Mouse (Mus musculus): ENCODE measurements around the gene Atp1a4. TPM values are rescaled to one million over a fixed set of nuclear protein-coding genes. Genes with fewer than 3 reads are reported as not detected.

The Atp1a4 gene
- polyA plus RNA-seq, 1 experiment from 2014 or later, result not detected

GRCm38 (mm10) chr1:172191578-172191977, 66.6 kb downstream of the Atp1a4 start:
- Histone ChIP-seq H3K36me3 (peaks cover 94% of the 10 kb centered on the region), H3K9ac (replicated peaks) (no peak overlapping the region), H3K4me2 (no peak overlapping the region), H3K27ac (no peak overlapping the region), H3K9me3 (no peaks in the 10 kb centered on the region), H3K4me1 (replicated peaks) (no peaks in the 10 kb centered on the region), H3K27me3 (no peaks in the 10 kb centered on the region), H3K4me3 (replicated peaks) (no peak overlapping the region)
- WGBS, result 87% methylated on average over 2 of the region's 2 CpGs
- no peak for ATAC-seq (ENCODE audit: insufficient number of reproducible peaks, insufficient read depth, low FRiP score, low TSS enrichment, low read depth)

DNA sequence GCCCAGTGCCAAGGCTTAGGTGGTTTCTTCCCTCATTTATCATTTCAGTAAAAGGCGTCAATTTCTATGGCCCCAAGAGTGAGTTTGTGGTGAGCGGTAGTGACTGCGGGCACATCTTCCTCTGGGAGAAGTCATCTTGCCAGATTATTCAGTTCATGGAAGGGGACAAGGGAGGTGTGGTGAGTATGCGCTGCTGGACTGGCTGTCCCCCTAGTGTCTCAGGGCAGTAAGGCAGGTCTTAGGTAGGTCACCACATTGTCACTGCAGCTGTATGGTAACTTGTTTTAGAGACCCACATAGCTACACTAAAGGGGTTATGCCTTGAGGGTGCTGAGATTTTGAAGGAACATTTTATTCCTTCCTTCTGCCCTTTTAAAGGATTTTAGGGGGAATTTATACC, 69.3 kb downstream of the Atp1a4 start:
- H3K9ac ChIP-seq (replicated peaks), result no peak overlapping the region
- no peaks in the 10 kb centered on the region for H3K4me1 ChIP-seq (replicated peaks)
- no peak overlapping the region for H3K4me3 ChIP-seq (replicated peaks)
- ATAC-seq (ENCODE audit: insufficient number of reproducible peaks, insufficient read depth, low FRiP score, low TSS enrichment, low read depth), result no peak
- H3K9me3 ChIP-seq, result no peaks in the 10 kb centered on the region
- peaks cover 88% of the 10 kb centered on the region for H3K36me3 ChIP-seq
- no peak overlapping the region for H3K4me2 ChIP-seq
- no peaks in the 10 kb centered on the region for H3K27me3 ChIP-seq
- WGBS, result 82% methylated on average over 4 of the region's 4 CpGs
- no peak overlapping the region for H3K27ac ChIP-seq

GRCm38 (mm10) chr1:172186401-172187289, 71.6 kb downstream of the Atp1a4 start:
- Histone ChIP-seq H3K4me3 (replicated peaks) (no peak overlapping the region), H3K4me1 (replicated peaks) (no peaks in the 10 kb centered on the region), H3K4me2 (no peak overlapping the region), H3K27me3 (no peaks in the 10 kb centered on the region), H3K36me3 (peaks cover 84% of the 10 kb centered on the region), H3K27ac (no peak overlapping the region), H3K9me3 (no peaks in the 10 kb centered on the region), H3K9ac (replicated peaks) (no peak overlapping the region)
- 95% methylated on average over 10 of the region's 10 CpGs for WGBS
- ATAC-seq (ENCODE audit: insufficient number of reproducible peaks, insufficient read depth, low FRiP score, low TSS enrichment, low read depth), result peak; percentile 47; the same call in 1 of the 2 replicates

GRCm38 (mm10) chr1:172183915-172184314, 74.3 kb downstream of the Atp1a4 start:
- H3K27me3 ChIP-seq, result no peaks in the 10 kb centered on the region
- no peaks in the 10 kb centered on the region for H3K9me3 ChIP-seq
- H3K4me3 ChIP-seq (replicated peaks), result no peak overlapping the region
- H3K27ac ChIP-seq, result no peak overlapping the region
- no peak for ATAC-seq (ENCODE audit: insufficient number of reproducible peaks, insufficient read depth, low FRiP score, low TSS enrichment, low read depth)
- no peak overlapping the region for H3K4me2 ChIP-seq
- H3K36me3 ChIP-seq, result peaks cover 83% of the 10 kb centered on the region
- H3K9ac ChIP-seq (replicated peaks), result no peak overlapping the region
- H3K4me1 ChIP-seq (replicated peaks), result no peaks in the 10 kb centered on the region

DNA sequence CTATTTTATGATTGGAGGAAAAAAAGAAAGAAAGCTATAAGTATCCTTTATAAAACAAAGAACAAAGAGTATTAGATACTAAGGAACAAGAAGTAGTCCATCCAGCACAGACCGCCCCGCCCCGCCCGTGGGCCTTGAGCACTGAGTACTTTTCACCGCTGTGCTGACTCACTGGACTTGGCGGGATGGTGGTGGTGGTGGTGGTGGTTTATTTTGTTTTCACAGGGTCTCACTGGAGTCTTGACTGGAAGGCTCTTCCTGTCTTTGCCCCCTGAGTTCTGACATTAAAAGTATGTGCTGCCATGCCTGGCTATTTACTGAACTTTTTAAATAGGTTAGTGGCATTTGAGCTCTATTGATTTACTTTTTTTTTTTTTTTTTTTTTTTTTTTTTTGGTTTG, 75.2 kb downstream of the Atp1a4 start:
- Histone ChIP-seq H3K9me3 (no peaks in the 10 kb centered on the region), H3K36me3 (peaks cover 83% of the 10 kb centered on the region), H3K4me2 (no peak overlapping the region), H3K4me1 (replicated peaks) (no peaks in the 10 kb centered on the region), H3K27me3 (no peaks in the 10 kb centered on the region), H3K9ac (replicated peaks) (no peak overlapping the region), H3K4me3 (replicated peaks) (no peak overlapping the region), H3K27ac (no peak overlapping the region)
- 95% methylated on average over 6 of the region's 6 CpGs for WGBS
- no peak for ATAC-seq (ENCODE audit: insufficient number of reproducible peaks, insufficient read depth, low FRiP score, low TSS enrichment, low read depth)

- 90% methylated on average over 3 of the region's 3 CpGs for WGBS
- Histone ChIP-seq H3K27me3 (no peaks in the 10 kb centered on the region), H3K9ac (replicated peaks) (no peak overlapping the region), H3K27ac (no peak overlapping the region), H3K4me2 (no peak overlapping the region), H3K36me3 (peaks cover 81% of the 10 kb centered on the region), H3K4me3 (replicated peaks) (no peak overlapping the region), H3K9me3 (no peaks in the 10 kb centered on the region), H3K4me1 (replicated peaks) (no peaks in the 10 kb centered on the region)
- no peak for ATAC-seq (ENCODE audit: insufficient number of reproducible peaks, insufficient read depth, low FRiP score, low TSS enrichment, low read depth)
Measured at GRCm38 (mm10) chr1:172181777-172182176, 76.4 kb downstream of the Atp1a4 start.

- no peaks in the 10 kb centered on the region for H3K27me3 ChIP-seq
- H3K4me1 ChIP-seq (replicated peaks), result no peaks in the 10 kb centered on the region
- H3K36me3 ChIP-seq, result peaks cover 79% of the 10 kb centered on the region
- WGBS, result 71% methylated on average over 4 of the region's 4 CpGs
- no peak overlapping the region for H3K4me3 ChIP-seq (replicated peaks)
- no peak overlapping the region for H3K4me2 ChIP-seq
- H3K9ac ChIP-seq (replicated peaks), result no peak overlapping the region
- no peak for ATAC-seq (ENCODE audit: insufficient number of reproducible peaks, insufficient read depth, low FRiP score, low TSS enrichment, low read depth)
- H3K27ac ChIP-seq, result no peak overlapping the region
- no peaks in the 10 kb centered on the region for H3K9me3 ChIP-seq
Measured at GRCm38 (mm10) chr1:172180881-172181280, 77.3 kb downstream of the Atp1a4 start.

GRCm38 (mm10) chr1:172179102-172179501, 79.1 kb downstream of the Atp1a4 start:
- Histone ChIP-seq H3K27ac (no peak overlapping the region), H3K27me3 (no peaks in the 10 kb centered on the region), H3K9ac (replicated peaks) (no peak overlapping the region), H3K4me2 (no peak overlapping the region), H3K4me1 (replicated peaks) (no peaks in the 10 kb centered on the region), H3K9me3 (no peaks in the 10 kb centered on the region), H3K4me3 (replicated peaks) (no peak overlapping the region), H3K36me3 (peaks cover 85% of the 10 kb centered on the region)
- ATAC-seq (ENCODE audit: insufficient number of reproducible peaks, insufficient read depth, low FRiP score, low TSS enrichment, low read depth), result no peak
- 80% methylated on average over 7 of the region's 7 CpGs for WGBS

DNA sequence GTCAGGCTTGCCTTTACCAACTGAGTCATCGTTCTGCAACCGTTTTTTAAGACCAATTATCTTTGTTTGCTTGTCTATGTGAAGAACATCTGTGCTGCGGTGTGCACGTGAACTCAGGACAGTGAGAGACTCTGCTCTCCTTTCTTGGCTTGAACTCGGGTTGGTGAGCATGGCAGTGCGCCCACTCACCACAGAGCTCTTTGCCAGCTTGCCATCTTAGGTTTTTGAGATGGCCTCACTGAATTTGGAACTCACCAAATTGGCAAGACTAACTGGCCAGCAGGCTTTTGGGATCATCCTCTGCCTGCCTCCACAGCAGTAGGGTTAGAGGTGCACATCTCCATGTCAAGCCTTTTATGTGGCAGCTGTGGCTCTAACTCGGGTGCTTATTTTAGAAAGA, 80.4 kb downstream of the Atp1a4 start:
- no peaks in the 10 kb centered on the region for H3K4me1 ChIP-seq (replicated peaks)
- no peak for ATAC-seq (ENCODE audit: insufficient number of reproducible peaks, insufficient read depth, low FRiP score, low TSS enrichment, low read depth)
- no peak overlapping the region for H3K27ac ChIP-seq
- peaks cover 92% of the 10 kb centered on the region for H3K36me3 ChIP-seq
- 91% methylated on average over 7 of the region's 7 CpGs for WGBS
- H3K9ac ChIP-seq (replicated peaks), result no peak overlapping the region
- H3K4me2 ChIP-seq, result no peak overlapping the region
- no peaks in the 10 kb centered on the region for H3K9me3 ChIP-seq
- no peaks in the 10 kb centered on the region for H3K27me3 ChIP-seq
- H3K4me3 ChIP-seq (replicated peaks), result no peak overlapping the region

Other genes starting within 250 kb of the Atp1a4 start
- gene Vangl2, start 230.0 kb downstream of the Atp1a4 start, polyA plus RNA-seq (2016; fragmentation: Nextera tagmentation; extraction: Ambion mirVana), result 23.2 and 23.7 TPM in 2 replicates
- 0.14 TPM in 1 of 2 replicates, not detected in the other for gene Nhlh1, start 200.8 kb downstream of the Atp1a4 start, polyA plus RNA-seq (2016; fragmentation: Nextera tagmentation; extraction: Ambion mirVana)
- gene Copa, start 175.9 kb downstream of the Atp1a4 start, polyA plus RNA-seq (2016; fragmentation: Nextera tagmentation; extraction: Ambion mirVana), result 219 and 228 TPM in 2 replicates
- 86.6 and 96.6 TPM in 2 replicates for gene Ncstn, start 175.6 kb downstream of the Atp1a4 start, polyA plus RNA-seq (2016; fragmentation: Nextera tagmentation; extraction: Ambion mirVana)
- gene Pex19, start 131.7 kb downstream of the Atp1a4 start, polyA plus RNA-seq (2016; fragmentation: Nextera tagmentation; extraction: Ambion mirVana), result 173 and 177 TPM in 2 replicates
- gene Dcaf8, start 110.3 kb downstream of the Atp1a4 start, polyA plus RNA-seq (2016; fragmentation: Nextera tagmentation; extraction: Ambion mirVana), result 179 TPM in 2 replicates
- 69.5 and 76.5 TPM in 2 replicates for gene Pea15a, start 51.6 kb downstream of the Atp1a4 start, polyA plus RNA-seq (2016; fragmentation: Nextera tagmentation; extraction: Ambion mirVana)
- 2.9 and 4.1 TPM in 2 replicates for gene Casq1, start 38.5 kb downstream of the Atp1a4 start, polyA plus RNA-seq (2016; fragmentation: Nextera tagmentation; extraction: Ambion mirVana)
- 44.1 and 45.9 TPM in 2 replicates for gene Igsf8, start 3.2 kb upstream of the Atp1a4 start, polyA plus RNA-seq (2016; fragmentation: Nextera tagmentation; extraction: Ambion mirVana)
- gene Atp1a2, start 39.6 kb upstream of the Atp1a4 start, polyA plus RNA-seq (2016; fragmentation: Nextera tagmentation; extraction: Ambion mirVana), result 5.1 and 5.4 TPM in 2 replicates
- not detected in 2 replicates for gene Kcnj9, start 70.9 kb upstream of the Atp1a4 start, polyA plus RNA-seq (2016; fragmentation: Nextera tagmentation; extraction: Ambion mirVana)
- gene Kcnj10, start 82.8 kb upstream of the Atp1a4 start, polyA plus RNA-seq (2016; fragmentation: Nextera tagmentation; extraction: Ambion mirVana), result 0.04 and 0.05 TPM in 2 replicates
- gene Pigm, start 118.1 kb upstream of the Atp1a4 start, polyA plus RNA-seq (2016; fragmentation: Nextera tagmentation; extraction: Ambion mirVana), result 9.3 and 9.8 TPM in 2 replicates
- gene Slamf9, start 216.9 kb upstream of the Atp1a4 start, polyA plus RNA-seq (2016; fragmentation: Nextera tagmentation; extraction: Ambion mirVana), result 0.21 TPM in 1 of 2 replicates, not detected in the other
- gene Igsf9, start 223.4 kb upstream of the Atp1a4 start, polyA plus RNA-seq (2016; fragmentation: Nextera tagmentation; extraction: Ambion mirVana), result 69.7 and 70.5 TPM in 2 replicates
- 66.4 and 74.9 TPM in 2 replicates for gene Tagln2, start 241.6 kb upstream of the Atp1a4 start, polyA plus RNA-seq (2016; fragmentation: Nextera tagmentation; extraction: Ambion mirVana)